Mouse (Mus musculus) liver, embryonic 12.5 days (tissue): ENCODE measurements around the gene Dgke. TPM values are rescaled to one million over a fixed set of nuclear protein-coding genes. Genes with fewer than 3 reads are reported as not detected.
A peak's percentile ranks its signal among the peaks of the same experiment; 100 is the strongest.

Experiments used
- ATAC-seq: fragments of 200-750 bp; cut with Nextera tagmentation; 2 replicates; pipeline ENCODE4 v1.8.0; 2017; ENCODE audit warnings: moderate number of reproducible peaks, mild to moderate bottlenecking, moderate library complexity
- H3K27ac ChIP-seq: fragments of 300-500 bp; sonication (generic); 2 replicates; pipeline ENCODE4 v1.5.1; 2016; ENCODE audit warnings: mild to moderate bottlenecking
- H3K27me3 ChIP-seq: fragments of 300-500 bp; sonication (generic); replicated peaks from 2 replicates; pipeline ENCODE4 v1.6.1; 2016; ENCODE audit warnings: mild to moderate bottlenecking, moderate library complexity
- H3K36me3 ChIP-seq: fragments of 300-500 bp; sonication (generic); 2 replicates; pipeline ENCODE4 v1.6.1; 2016; ENCODE audit warnings: mild to moderate bottlenecking, moderate library complexity
- H3K4me1 ChIP-seq: fragments of 300-500 bp; sonication (generic); 2 replicates; pipeline ENCODE4 v1.6.1; 2016
- H3K4me2 ChIP-seq: fragments of 300-500 bp; sonication (generic); 2 replicates; pipeline ENCODE4 v1.6.1; 2016; ENCODE audit warnings: mild to moderate bottlenecking, moderate library complexity
- H3K4me3 ChIP-seq: fragments of 300-500 bp; sonication (generic); 2 replicates; pipeline ENCODE4 v1.5.1; 2016; ENCODE audit warnings: mild to moderate bottlenecking, moderate library complexity
- H3K9ac ChIP-seq: fragments of 300-500 bp; sonication (generic); 2 replicates; pipeline ENCODE4 v1.6.1; 2016; ENCODE audit warnings: mild to moderate bottlenecking, moderate library complexity
- H3K9me3 ChIP-seq: fragments of 300-500 bp; sonication (generic); replicated peaks from 2 replicates; pipeline ENCODE4 v1.6.1; 2016; ENCODE audit warnings: mild to moderate bottlenecking, moderate library complexity
- WGBS: fragments of 180-500 bp; shearing (Covaris S2); methylation state at CpG from one replicate; pipeline ENCODE4 v1.1.7; 2016; ENCODE audit not compliant: insufficient replicate concordance; 5-methylcytosine and 5-hydroxymethylcytosine counted together
- polyA plus RNA-seq: library from polyadenylated mRNA; unstranded; fragments of >200 nt; fragmentation: Nextera tagmentation; extraction: Ambion mirVana; gene quantifications from 2 replicates; pipeline ENCODE4 v1.2.1, GENCODE M21; 2016

The Dgke gene
- polyA plus RNA-seq, 1 experiment from 2014 or later: 1.6 TPM

GRCm38 (mm10) chr11:89030552-89030951 is 36.1 kb downstream of the Dgke start:
- 76% methylated on average over 6 of the region's 6 CpGs for WGBS
- Histone ChIP-seq H3K9ac (no peak overlapping the region), H3K36me3 (no peaks in the 10 kb centered on the region), H3K4me3 (no peak overlapping the region), H3K4me1 (peaks cover 33% of the 10 kb centered on the region), H3K9me3 (no peaks in the 10 kb centered on the region), H3K27ac (no peak overlapping the region), H3K27me3 (no peaks in the 10 kb centered on the region), H3K4me2 (no peak overlapping the region)
- no peak for ATAC-seq

- Histone ChIP-seq H3K27ac (peak overlapping the region; percentile 68), H3K4me1 (peaks cover 41% of the 10 kb centered on the region), H3K27me3 (no peaks in the 10 kb centered on the region), H3K9ac (no peak overlapping the region), H3K4me3 (no peak overlapping the region), H3K36me3 (no peaks in the 10 kb centered on the region), H3K9me3 (no peaks in the 10 kb centered on the region), H3K4me2 (peak overlapping the region; percentile 40)
- 5% methylated on average over 10 of the region's 10 CpGs for WGBS
- peak; percentile 80 for ATAC-seq
These were observed 37.7 kb downstream of the Dgke start for GRCm38 (mm10) chr11:89028871-89029405.

GRCm38 (mm10) chr11:89027955-89028361 is 38.7 kb downstream of the Dgke start:
- H3K27me3 ChIP-seq: no peaks in the 10 kb centered on the region
- H3K27ac ChIP-seq: peak overlapping the region; percentile 68
- no peak overlapping the region for H3K4me3 ChIP-seq
- H3K36me3 ChIP-seq: no peaks in the 10 kb centered on the region
- H3K4me2 ChIP-seq: peak overlapping the region; percentile 40
- H3K9me3 ChIP-seq: no peaks in the 10 kb centered on the region
- no peak overlapping the region for H3K9ac ChIP-seq
- ATAC-seq: no peak
- H3K4me1 ChIP-seq: peaks cover 48% of the 10 kb centered on the region
- WGBS: 26% methylated on average over 10 of the region's 10 CpGs

GRCm38 (mm10) chr11:89026117-89026516 is 40.5 kb downstream of the Dgke start:
- no peak for ATAC-seq
- peak overlapping the region; percentile 66; the same call in 1 of the 2 replicates for H3K27ac ChIP-seq
- H3K9ac ChIP-seq: no peak overlapping the region
- H3K9me3 ChIP-seq: no peaks in the 10 kb centered on the region
- no peaks in the 10 kb centered on the region for H3K27me3 ChIP-seq
- no peaks in the 10 kb centered on the region for H3K36me3 ChIP-seq
- peaks cover 66% of the 10 kb centered on the region for H3K4me1 ChIP-seq
- H3K4me3 ChIP-seq: no peak overlapping the region
- H3K4me2 ChIP-seq: no peak overlapping the region
- WGBS: 71% methylated on average over 3 of the region's 3 CpGs

GRCm38 (mm10) chr11:89025603-89026002 is 41.0 kb downstream of the Dgke start:
- Histone ChIP-seq H3K4me1 (peaks cover 71% of the 10 kb centered on the region), H3K4me3 (no peak overlapping the region), H3K27me3 (no peaks in the 10 kb centered on the region), H3K9me3 (no peaks in the 10 kb centered on the region), H3K36me3 (peaks cover 5% of the 10 kb centered on the region), H3K27ac (peak overlapping the region; percentile 66; the same call in 1 of the 2 replicates), H3K4me2 (no peak overlapping the region), H3K9ac (no peak overlapping the region)
- ATAC-seq: no peak
- 71% methylated on average over 3 of the region's 3 CpGs for WGBS

GRCm38 (mm10) chr11:89024181-89024881 is 42.3 kb downstream of the Dgke start:
- no peak overlapping the region for H3K4me3 ChIP-seq
- H3K27me3 ChIP-seq: no peaks in the 10 kb centered on the region
- H3K27ac ChIP-seq: peak overlapping the region; percentile 66
- peaks cover 81% of the 10 kb centered on the region for H3K4me1 ChIP-seq
- no peak overlapping the region for H3K9ac ChIP-seq
- no peaks in the 10 kb centered on the region for H3K9me3 ChIP-seq
- H3K36me3 ChIP-seq: peaks cover 18% of the 10 kb centered on the region
- no peak overlapping the region for H3K4me2 ChIP-seq
- WGBS: 57% methylated on average over 11 of the region's 11 CpGs
- peak; percentile 42 for ATAC-seq

- no peak for ATAC-seq
- H3K4me2 ChIP-seq: no peak overlapping the region
These were observed 43.2 kb downstream of the Dgke start for GRCm38 (mm10) chr11:89023477-89023876.

GRCm38 (mm10) chr11:89022120-89022731 is 44.4 kb downstream of the Dgke start:
- no peak; the same call in 1 of the 2 replicates for ATAC-seq
- Histone ChIP-seq H3K9me3 (no peaks in the 10 kb centered on the region), H3K4me2 (peak overlapping the region; percentile 3; the same call in 1 of the 2 replicates), H3K4me3 (no peak overlapping the region), H3K27ac (peak overlapping the region; percentile 46), H3K9ac (no peak overlapping the region), H3K4me1 (peaks cover 83% of the 10 kb centered on the region), H3K27me3 (no peaks in the 10 kb centered on the region), H3K36me3 (peaks cover 38% of the 10 kb centered on the region)
- WGBS: 31% methylated on average over 8 of the region's 8 CpGs

More at GRCm38 (mm10) chr11:89023477-89023876, 43.2 kb downstream of the Dgke start:
- Histone ChIP-seq H3K4me3 (no peak overlapping the region), H3K27ac (peak overlapping the region; percentile 66; the same call in 1 of the 2 replicates), H3K9me3 (no peaks in the 10 kb centered on the region), H3K4me1 (peaks cover 81% of the 10 kb centered on the region), H3K36me3 (peaks cover 26% of the 10 kb centered on the region), H3K27me3 (no peaks in the 10 kb centered on the region), H3K9ac (no peak overlapping the region)
- WGBS: 75% methylated on average over 10 of the region's 10 CpGs

GRCm38 (mm10) chr11:89021687-89022086 is 45.0 kb downstream of the Dgke start:
- H3K27me3 ChIP-seq: no peaks in the 10 kb centered on the region
- no peaks in the 10 kb centered on the region for H3K9me3 ChIP-seq
- peaks cover 88% of the 10 kb centered on the region for H3K4me1 ChIP-seq
- no peak for ATAC-seq
- H3K4me3 ChIP-seq: no peak overlapping the region
- H3K27ac ChIP-seq: no peak overlapping the region
- peak overlapping the region; percentile 3; the same call in 1 of the 2 replicates for H3K4me2 ChIP-seq
- peaks cover 44% of the 10 kb centered on the region for H3K36me3 ChIP-seq
- WGBS: 50% methylated on average over 7 of the region's 7 CpGs
- H3K9ac ChIP-seq: no peak overlapping the region

- ATAC-seq: no peak
- Histone ChIP-seq H3K9ac (no peak overlapping the region), H3K4me1 (peaks cover 86% of the 10 kb centered on the region), H3K4me2 (no peak overlapping the region), H3K27ac (0 out of 2 replicates have a peak overlapping the region, but pooled peaks have one; percentile 43), H3K27me3 (no peaks in the 10 kb centered on the region), H3K9me3 (no peaks in the 10 kb centered on the region), H3K4me3 (no peak overlapping the region), H3K36me3 (peaks cover 53% of the 10 kb centered on the region)
- WGBS: 55% methylated on average over 9 of the region's 9 CpGs
These were observed 45.9 kb downstream of the Dgke start for GRCm38 (mm10) chr11:89020681-89021305.

GRCm38 (mm10) chr11:89017514-89018182 is 49.0 kb downstream of the Dgke start:
- 30% methylated on average over 9 of the region's 9 CpGs for WGBS
- Histone ChIP-seq H3K36me3 (peaks cover 84% of the 10 kb centered on the region), H3K27ac (peak overlapping the region; percentile 77), H3K4me3 (no peak overlapping the region), H3K27me3 (no peaks in the 10 kb centered on the region), H3K9me3 (no peaks in the 10 kb centered on the region), H3K4me2 (peak overlapping the region; percentile 53), H3K4me1 (peaks cover 74% of the 10 kb centered on the region), H3K9ac (no peak overlapping the region)
- ATAC-seq: peak; percentile 90
